Mouse (Mus musculus): ENCODE measurements around the gene Cyp39a1. TPM values are rescaled to one million over a fixed set of nuclear protein-coding genes. Genes with fewer than 3 reads are reported as not detected.

Gene Cyp39a1
- total and polyA plus RNA-seq, 2 experiments from 2014 or later, result 1.7 to 8.9 TPM

- Histone ChIP-seq H3K9ac (no peak overlapping the region), H3K27me3 (ENCODE audit: insufficient read depth, low read length) (no peaks in the 10 kb centered on the region), H3K4me2 (ENCODE audit: low read depth) (no peak overlapping the region), H3K4me3 (ENCODE audit: low read depth, low read length) (no peak overlapping the region), H3K36me3 (ENCODE audit: insufficient read depth) (no peaks in the 10 kb centered on the region), H3K4me1 (ENCODE audit: insufficient read depth) (no peaks in the 10 kb centered on the region), H3K9me3 (ENCODE audit: low read length) (no peaks in the 10 kb centered on the region), H3K27ac (ENCODE audit: low read depth, low read length) (no peak overlapping the region)
- no peak for TF ChIP-seq CTCF (IDR thresholded peaks at IDR 0.05; ENCODE audit: low read depth)
- WGBS, result 95% methylated on average over 1 of the region's 1 CpGs
- no peak for ATAC-seq
- DNase-seq, result no peak
These were observed 9.0 kb downstream of the Cyp39a1 start for GRCm38 (mm10) chr17:43676241-43676640.

GRCm38 (mm10) chr17:43677317-43677716 is 10.1 kb downstream of the Cyp39a1 start:
- no peak for DNase-seq
- Histone ChIP-seq H3K9ac (no peak overlapping the region), H3K27ac (ENCODE audit: low read depth, low read length) (no peak overlapping the region), H3K4me3 (ENCODE audit: low read depth, low read length) (no peak overlapping the region), H3K9me3 (ENCODE audit: low read length) (no peaks in the 10 kb centered on the region), H3K27me3 (ENCODE audit: insufficient read depth, low read length) (no peaks in the 10 kb centered on the region), H3K4me2 (ENCODE audit: low read depth) (no peak overlapping the region), H3K36me3 (ENCODE audit: insufficient read depth) (no peaks in the 10 kb centered on the region), H3K4me1 (ENCODE audit: insufficient read depth) (no peaks in the 10 kb centered on the region)
- WGBS, result 6% methylated on average over 1 of the region's 1 CpGs
- no peak for ATAC-seq
- no peak for TF ChIP-seq CTCF (IDR thresholded peaks at IDR 0.05; ENCODE audit: low read depth)

DNA sequence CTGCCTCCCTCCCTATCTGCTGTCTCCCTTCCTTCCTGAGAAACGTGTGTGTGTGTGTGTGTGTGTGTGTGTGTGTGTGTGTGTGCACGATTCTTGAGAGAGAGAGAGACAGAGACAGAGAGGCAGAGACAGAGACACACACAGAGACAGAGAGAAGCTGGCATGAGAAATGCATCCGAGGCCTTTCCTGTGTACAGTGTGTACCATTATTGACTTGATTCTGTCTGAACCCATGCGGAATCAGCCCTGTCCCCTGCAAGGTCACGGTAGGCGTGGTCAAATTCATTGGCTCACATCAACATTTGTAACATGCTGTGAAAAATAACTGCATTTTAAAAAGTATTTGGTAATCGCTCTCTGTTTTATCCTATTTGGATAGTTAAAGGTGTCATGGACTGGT is 16.9 kb downstream of the Cyp39a1 start:
- Histone ChIP-seq H3K27me3 (ENCODE audit: insufficient read depth, low read length) (no peaks in the 10 kb centered on the region), H3K4me3 (ENCODE audit: low read depth, low read length) (no peak overlapping the region)
- no peak for ATAC-seq

DNA sequence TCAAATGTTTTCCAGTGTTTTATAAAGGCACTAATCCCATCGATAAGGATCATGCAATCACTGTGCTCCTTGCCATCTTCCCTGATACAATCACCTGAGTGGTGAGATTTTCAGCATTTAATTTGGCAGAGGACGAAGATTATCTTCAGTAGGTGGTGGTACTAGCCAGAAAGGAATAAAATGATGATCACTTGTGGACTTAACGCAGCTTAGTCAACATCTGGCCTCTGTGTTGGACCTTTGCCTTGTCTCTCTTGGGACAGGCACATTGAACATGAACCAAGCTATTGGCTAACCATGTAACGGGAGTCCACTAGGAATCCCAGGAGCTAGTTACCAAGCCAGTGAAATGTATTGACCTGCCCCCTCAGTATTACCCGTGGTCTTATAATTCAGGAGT is 17.4 kb downstream of the Cyp39a1 start:
- TF ChIP-seq CTCF (IDR thresholded peaks at IDR 0.05; ENCODE audit: low read depth), result no peak
- H3K27ac ChIP-seq (ENCODE audit: low read depth, low read length), result no peak overlapping the region
- no peak for ATAC-seq

More for the DNA sequence above, 16.9 kb downstream of the Cyp39a1 start:
- Histone ChIP-seq H3K36me3 (ENCODE audit: insufficient read depth) (no peaks in the 10 kb centered on the region), H3K27ac (ENCODE audit: low read depth, low read length) (no peak overlapping the region), H3K9me3 (ENCODE audit: low read length) (no peaks in the 10 kb centered on the region), H3K4me1 (ENCODE audit: insufficient read depth) (no peaks in the 10 kb centered on the region), H3K9ac (no peak overlapping the region), H3K4me2 (ENCODE audit: low read depth) (no peak overlapping the region)
- WGBS, result 95% methylated on average over 6 of the region's 7 CpGs
- DNase-seq, result no peak
- TF ChIP-seq CTCF (IDR thresholded peaks at IDR 0.05; ENCODE audit: low read depth), result no peak

DNA sequence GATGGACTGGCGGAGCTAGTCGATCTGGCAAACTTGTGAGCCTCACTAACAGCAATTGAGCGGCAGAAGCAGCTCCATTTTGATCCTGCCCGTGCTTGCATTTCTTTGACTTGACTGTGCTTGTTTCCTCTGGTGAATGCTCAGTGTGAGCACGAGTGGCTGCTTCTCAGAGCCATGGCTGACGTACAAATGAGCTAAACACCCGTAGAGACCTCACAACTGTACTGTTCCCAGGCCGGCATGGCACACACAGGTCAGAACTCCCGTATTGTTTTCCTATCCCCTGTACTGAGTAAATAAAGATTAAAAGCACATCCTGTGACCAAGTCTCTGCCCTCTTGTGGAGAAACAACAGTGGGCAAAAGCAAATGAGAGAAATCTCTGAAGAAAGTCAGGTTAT is 22.4 kb downstream of the Cyp39a1 start:
- TF ChIP-seq CTCF (IDR thresholded peaks at IDR 0.05; ENCODE audit: low read depth), result no peak
- no peak overlapping the region for H3K4me3 ChIP-seq (ENCODE audit: low read depth, low read length)
- H3K9me3 ChIP-seq (ENCODE audit: low read length), result no peaks in the 10 kb centered on the region
- H3K4me1 ChIP-seq (ENCODE audit: insufficient read depth), result no peaks in the 10 kb centered on the region
- no peak for DNase-seq
- no peak for ATAC-seq
- WGBS, result 87% methylated on average over 9 of the region's 9 CpGs
- no peak overlapping the region for H3K9ac ChIP-seq
- H3K27ac ChIP-seq (ENCODE audit: low read depth, low read length), result no peak overlapping the region
- no peak overlapping the region for H3K4me2 ChIP-seq (ENCODE audit: low read depth)
- H3K27me3 ChIP-seq (ENCODE audit: insufficient read depth, low read length), result no peaks in the 10 kb centered on the region
- H3K36me3 ChIP-seq (ENCODE audit: insufficient read depth), result no peaks in the 10 kb centered on the region

More for the DNA sequence above, 17.4 kb downstream of the Cyp39a1 start:
- Histone ChIP-seq H3K9me3 (ENCODE audit: low read length) (no peaks in the 10 kb centered on the region), H3K36me3 (ENCODE audit: insufficient read depth) (no peaks in the 10 kb centered on the region), H3K27me3 (ENCODE audit: insufficient read depth, low read length) (no peaks in the 10 kb centered on the region), H3K4me3 (ENCODE audit: low read depth, low read length) (no peak overlapping the region), H3K9ac (no peak overlapping the region), H3K4me2 (ENCODE audit: low read depth) (no peak overlapping the region), H3K4me1 (ENCODE audit: insufficient read depth) (no peaks in the 10 kb centered on the region)
- 97% methylated on average over 5 of the region's 5 CpGs for WGBS
- DNase-seq, result no peak

GRCm38 (mm10) chr17:43698997-43699649 is 31.9 kb downstream of the Cyp39a1 start:
- Histone ChIP-seq H3K9me3 (ENCODE audit: low read length) (no peaks in the 10 kb centered on the region), H3K4me2 (ENCODE audit: low read depth) (peak overlapping the region; percentile 34), H3K36me3 (ENCODE audit: insufficient read depth) (no peaks in the 10 kb centered on the region), H3K27ac (ENCODE audit: low read depth, low read length) (no peak overlapping the region), H3K27me3 (ENCODE audit: insufficient read depth, low read length) (no peaks in the 10 kb centered on the region), H3K4me3 (ENCODE audit: low read depth, low read length) (no peak overlapping the region), H3K9ac (peak overlapping the region; percentile 39), H3K4me1 (ENCODE audit: insufficient read depth) (no peaks in the 10 kb centered on the region)
- ATAC-seq, result peak; percentile 60
- TF ChIP-seq CTCF (IDR thresholded peaks at IDR 0.05; ENCODE audit: low read depth), result peak; percentile 96
- peak; percentile 92 for DNase-seq
- 36% methylated on average over 14 of the region's 14 CpGs for WGBS

DNA sequence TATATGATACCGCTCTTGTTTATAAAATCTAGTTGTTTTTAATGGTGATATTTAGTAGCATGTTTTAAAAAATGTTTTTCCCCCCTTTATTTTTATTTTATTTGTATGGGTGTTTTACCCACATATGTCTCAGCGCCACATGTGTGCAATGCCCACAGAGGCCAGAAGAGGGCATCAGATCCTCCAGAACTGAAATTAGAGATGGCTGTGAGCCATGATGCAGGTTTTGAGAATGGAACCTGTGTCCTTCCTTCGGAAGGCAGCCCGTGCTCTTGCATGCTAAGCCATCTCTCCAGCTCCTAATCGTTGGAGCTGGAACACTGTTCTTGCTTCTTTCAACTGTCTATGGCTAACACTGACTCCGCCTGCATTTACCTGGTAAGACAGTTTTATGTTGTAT is 33.8 kb downstream of the Cyp39a1 start:
- no peak overlapping the region for H3K9ac ChIP-seq

More for the DNA sequence above, 33.8 kb downstream of the Cyp39a1 start:
- Histone ChIP-seq H3K9me3 (ENCODE audit: low read length) (no peaks in the 10 kb centered on the region), H3K4me1 (ENCODE audit: insufficient read depth) (no peaks in the 10 kb centered on the region), H3K36me3 (ENCODE audit: insufficient read depth) (no peaks in the 10 kb centered on the region), H3K4me3 (ENCODE audit: low read depth, low read length) (no peak overlapping the region), H3K4me2 (ENCODE audit: low read depth) (no peak overlapping the region), H3K27ac (ENCODE audit: low read depth, low read length) (no peak overlapping the region), H3K27me3 (ENCODE audit: insufficient read depth, low read length) (no peaks in the 10 kb centered on the region)
- peak; percentile 74 for DNase-seq
- TF ChIP-seq CTCF (IDR thresholded peaks at IDR 0.05; ENCODE audit: low read depth), result peak; percentile 83
- no peak for ATAC-seq
- 59% methylated on average over 6 of the region's 6 CpGs for WGBS

Measured in forebrain, postnatal 0 days (tissue).